Mouse (Mus musculus) liver, embryonic 15.5 days (tissue): Measurements from ENCODE around the gene Zfp408. TPM values are rescaled to one million over a fixed set of nuclear protein-coding genes. Genes with fewer than 3 reads are reported as not detected.
"Not testable (repeated sequence)": the region's sequence is repeated elsewhere in the genome, so short reads cannot be mapped to it uniquely, and the experiment has no call there.

ENCODE experiments used
- ATAC-seq: fragments of 200-750 bp; cut with Nextera tagmentation; 2 replicates; pipeline ENCODE4 v1.8.0; 2017; ENCODE audit warnings: moderate number of reproducible peaks, mild to moderate bottlenecking, moderate library complexity; ENCODE audit not compliant: insufficient read depth
- H3K27ac ChIP-seq: fragments of 300-500 bp; sonication (generic); replicated peaks from 2 replicates; pipeline ENCODE4 v1.5.1; 2015; ENCODE audit warnings: mild to moderate bottlenecking, inconsistent platforms
- H3K27me3 ChIP-seq: fragments of 300-500 bp; sonication (generic); 2 replicates; pipeline ENCODE4 v1.6.1; 2015; ENCODE audit warnings: mild to moderate bottlenecking, inconsistent platforms
- H3K36me3 ChIP-seq: fragments of 300-500 bp; sonication (generic); replicated peaks from 2 replicates; pipeline ENCODE4 v1.6.1; 2015; ENCODE audit warnings: moderate library complexity, mild to moderate bottlenecking, inconsistent platforms
- H3K4me1 ChIP-seq: fragments of 300-500 bp; sonication (generic); replicated peaks from 2 replicates; pipeline ENCODE4 v1.6.1; 2015; ENCODE audit warnings: inconsistent platforms
- H3K4me2 ChIP-seq: fragments of 300-500 bp; sonication (generic); 2 replicates; pipeline ENCODE4 v1.6.1; 2015; ENCODE audit warnings: moderate library complexity, mild to moderate bottlenecking, inconsistent platforms
- H3K4me3 ChIP-seq: fragments of 300-500 bp; sonication (generic); replicated peaks from 2 replicates; pipeline ENCODE4 v1.5.1; 2015; ENCODE audit warnings: mild to moderate bottlenecking, inconsistent platforms
- H3K9ac ChIP-seq: fragments of 300-500 bp; sonication (generic); 2 replicates; pipeline ENCODE4 v1.6.1; 2015; ENCODE audit warnings: moderate library complexity, mild to moderate bottlenecking, inconsistent platforms
- H3K9me3 ChIP-seq: fragments of 300-500 bp; sonication (generic); replicated peaks from 2 replicates; pipeline ENCODE4 v1.6.1; 2016; ENCODE audit warnings: inconsistent platforms
- WGBS: fragments of 180-500 bp; shearing (Covaris S2); methylation state at CpG from one replicate; pipeline ENCODE4 v1.1.7; 2015; ENCODE audit warnings: mixed read lengths; ENCODE audit not compliant: insufficient replicate concordance; 5-methylcytosine and 5-hydroxymethylcytosine counted together
- polyA plus RNA-seq: library from polyadenylated mRNA; unstranded; fragments of >200 nt; fragmentation: Nextera tagmentation; extraction: Ambion mirVana; gene quantifications from 2 replicates; pipeline ENCODE4 v1.2.1, GENCODE M21; 2015

Gene Zfp408
- polyA plus RNA-seq, 1 experiment from 2014 or later = 2.8 TPM

- Histone ChIP-seq H3K27ac (peak overlapping the region; percentile 78), H3K4me1 (peaks cover 44% of the 10 kb centered on the region), H3K9me3 (no peaks in the 10 kb centered on the region), H3K27me3 (no peaks in the 10 kb centered on the region), H3K4me2 (peak overlapping the region; percentile 57), H3K4me3 (peak overlapping the region; percentile 47), H3K36me3 (peaks cover 4% of the 10 kb centered on the region; the same call in 1 of the 2 replicates), H3K9ac (peak overlapping the region; percentile 46)
- ATAC-seq = no peak
- WGBS = 54% methylated on average over 11 of the region's 11 CpGs
Measured at GRCm38 (mm10) chr2:91635486-91635885, 14.1 kb downstream of the Zfp408 start.

- 22% methylated on average over 9 of the region's 9 CpGs for WGBS
- Histone ChIP-seq H3K36me3 (peaks cover 4% of the 10 kb centered on the region; the same call in 1 of the 2 replicates), H3K4me1 (peaks cover 38% of the 10 kb centered on the region), H3K4me3 (peak overlapping the region; percentile 47), H3K9me3 (no peaks in the 10 kb centered on the region), H3K27me3 (no peaks in the 10 kb centered on the region), H3K9ac (peak overlapping the region; percentile 46; the same call in 1 of the 2 replicates), H3K27ac (peak overlapping the region; percentile 78), H3K4me2 (peak overlapping the region; percentile 57)
- ATAC-seq = peak; percentile 59
Measured at GRCm38 (mm10) chr2:91634841-91635240, 14.8 kb downstream of the Zfp408 start.

- Histone ChIP-seq H3K36me3 (peaks cover 6% of the 10 kb centered on the region; the same call in 1 of the 2 replicates), H3K4me3 (no peak overlapping the region), H3K4me2 (peak overlapping the region; percentile 57), H3K27ac (no peak overlapping the region), H3K9me3 (no peaks in the 10 kb centered on the region), H3K27me3 (no peaks in the 10 kb centered on the region), H3K4me1 (peaks cover 38% of the 10 kb centered on the region), H3K9ac (no peak overlapping the region)
- ATAC-seq = no peak
- WGBS = 64% methylated on average over 12 of the region's 12 CpGs
Measured at GRCm38 (mm10) chr2:91633334-91633977, 16.1 kb downstream of the Zfp408 start.

- no peak overlapping the region for H3K9ac ChIP-seq
- H3K27me3 ChIP-seq = no peaks in the 10 kb centered on the region
- WGBS = 59% methylated on average over 5 of the region's 5 CpGs
- no peak overlapping the region for H3K27ac ChIP-seq
- peak overlapping the region; percentile 57; the same call in 1 of the 2 replicates for H3K4me2 ChIP-seq
- no peaks in the 10 kb centered on the region for H3K9me3 ChIP-seq
- ATAC-seq = no peak
- H3K36me3 ChIP-seq = peaks cover 6% of the 10 kb centered on the region; the same call in 1 of the 2 replicates
- H3K4me1 ChIP-seq = peaks cover 40% of the 10 kb centered on the region
- H3K4me3 ChIP-seq = no peak overlapping the region
Measured at GRCm38 (mm10) chr2:91632316-91632715, 17.3 kb downstream of the Zfp408 start.

GRCm38 (mm10) chr2:91631826-91632225, 17.8 kb downstream of the Zfp408 start:
- Histone ChIP-seq H3K4me3 (no peak overlapping the region), H3K9me3 (no peaks in the 10 kb centered on the region), H3K9ac (no peak overlapping the region), H3K4me2 (no peak overlapping the region), H3K27ac (no peak overlapping the region), H3K27me3 (no peaks in the 10 kb centered on the region), H3K36me3 (peaks cover 6% of the 10 kb centered on the region; the same call in 1 of the 2 replicates), H3K4me1 (peaks cover 37% of the 10 kb centered on the region)
- 65% methylated on average over 5 of the region's 5 CpGs for WGBS
- no peak for ATAC-seq

GRCm38 (mm10) chr2:91630384-91630783, 19.2 kb downstream of the Zfp408 start:
- H3K27me3 ChIP-seq = no peaks in the 10 kb centered on the region
- H3K9ac ChIP-seq = no peak overlapping the region
- H3K36me3 ChIP-seq = peaks cover 6% of the 10 kb centered on the region
- ATAC-seq = no peak
- 84% methylated on average over 12 of the region's 12 CpGs for WGBS
- H3K4me2 ChIP-seq = no peak overlapping the region
- no peak overlapping the region for H3K27ac ChIP-seq
- H3K4me3 ChIP-seq = no peak overlapping the region
- no peaks in the 10 kb centered on the region for H3K9me3 ChIP-seq
- H3K4me1 ChIP-seq = peaks cover 23% of the 10 kb centered on the region

- Histone ChIP-seq H3K27ac (no peak overlapping the region), H3K27me3 (no peaks in the 10 kb centered on the region), H3K9ac (no peak overlapping the region), H3K36me3 (peaks cover 6% of the 10 kb centered on the region), H3K9me3 (no peaks in the 10 kb centered on the region), H3K4me3 (no peak overlapping the region), H3K4me1 (peaks cover 16% of the 10 kb centered on the region), H3K4me2 (no peak overlapping the region)
- WGBS = 74% methylated on average over 18 of the region's 18 CpGs
- no peak for ATAC-seq
Measured at GRCm38 (mm10) chr2:91629682-91630081, 19.9 kb downstream of the Zfp408 start.

- Histone ChIP-seq H3K27ac (no peak overlapping the region), H3K27me3 (no peaks in the 10 kb centered on the region), H3K4me2 (no peak overlapping the region), H3K4me1 (peaks cover 7% of the 10 kb centered on the region), H3K9me3 (no peaks in the 10 kb centered on the region), H3K9ac (no peak overlapping the region), H3K36me3 (peaks cover 17% of the 10 kb centered on the region), H3K4me3 (no peak overlapping the region)
- 72% methylated on average over 8 of the region's 8 CpGs for WGBS
- no peak for ATAC-seq
Measured at GRCm38 (mm10) chr2:91628171-91628570, 21.4 kb downstream of the Zfp408 start.

GRCm38 (mm10) chr2:91627486-91627885, 22.1 kb downstream of the Zfp408 start:
- Histone ChIP-seq H3K27me3 (no peaks in the 10 kb centered on the region), H3K36me3 (peaks cover 20% of the 10 kb centered on the region), H3K4me1 (0 out of 2 replicates have a peak, but pooled peaks cover 3% of the 10 kb centered on the region), H3K4me2 (no peak overlapping the region), H3K4me3 (no peak overlapping the region), H3K27ac (no peak overlapping the region), H3K9me3 (no peaks in the 10 kb centered on the region), H3K9ac (no peak overlapping the region)
- ATAC-seq = no peak
- 52% methylated on average over 5 of the region's 5 CpGs for WGBS

- H3K36me3 ChIP-seq = peaks cover 56% of the 10 kb centered on the region
- not testable (repeated sequence) for H3K9ac ChIP-seq, H3K9me3 ChIP-seq, H3K4me3 ChIP-seq, H3K4me2 ChIP-seq, ATAC-seq, H3K27me3 ChIP-seq, H3K4me1 ChIP-seq, H3K27ac ChIP-seq
- WGBS = 88% methylated on average over 7 of the region's 7 CpGs
Measured at GRCm38 (mm10) chr2:91623366-91623765, 26.2 kb downstream of the Zfp408 start.

- no peak for ATAC-seq
- no peak overlapping the region for H3K9ac ChIP-seq
- 89% methylated on average over 5 of the region's 5 CpGs for WGBS
Measured at GRCm38 (mm10) chr2:91622356-91622755, 27.2 kb downstream of the Zfp408 start.

GRCm38 (mm10) chr2:91609370-91609769, 40.2 kb downstream of the Zfp408 start:
- H3K4me1 ChIP-seq, H3K27me3 ChIP-seq, ATAC-seq, H3K4me2 ChIP-seq, H3K9ac ChIP-seq, H3K27ac ChIP-seq, H3K9me3 ChIP-seq, H3K4me3 ChIP-seq: not testable (repeated sequence)
- H3K36me3 ChIP-seq = peaks cover 80% of the 10 kb centered on the region

More at GRCm38 (mm10) chr2:91622356-91622755, 27.2 kb downstream of the Zfp408 start:
- H3K4me1 ChIP-seq = no peaks in the 10 kb centered on the region
- peaks cover 67% of the 10 kb centered on the region for H3K36me3 ChIP-seq
- H3K4me3 ChIP-seq = no peak overlapping the region
- H3K4me2 ChIP-seq = no peak overlapping the region
- H3K27ac ChIP-seq = no peak overlapping the region
- H3K27me3 ChIP-seq = no peaks in the 10 kb centered on the region
- no peaks in the 10 kb centered on the region for H3K9me3 ChIP-seq
